Mouse (Mus musculus) sigmoid colon, adult 10 weeks (tissue): Measurements from ENCODE around the gene Cd59a. TPM values are rescaled to one million over a fixed set of nuclear protein-coding genes. Genes with fewer than 3 reads are reported as not detected.

Source experiments
- polyA plus RNA-seq: library from polyadenylated mRNA; stranded (reverse); fragments of 350-450 nt; fragmentation: Illumina TruSeq; extraction: RNeasy Lipid Tissue Mini Kit (QIAGEN cat#74804); gene quantifications from one replicate; pipeline ENCODE4 v1.2.3, GENCODE M21; 2014; ENCODE audit warnings: low read depth, low replicate concordance

Gene Cd59a
- polyA plus RNA-seq, result 44.4 TPM

DNA sequence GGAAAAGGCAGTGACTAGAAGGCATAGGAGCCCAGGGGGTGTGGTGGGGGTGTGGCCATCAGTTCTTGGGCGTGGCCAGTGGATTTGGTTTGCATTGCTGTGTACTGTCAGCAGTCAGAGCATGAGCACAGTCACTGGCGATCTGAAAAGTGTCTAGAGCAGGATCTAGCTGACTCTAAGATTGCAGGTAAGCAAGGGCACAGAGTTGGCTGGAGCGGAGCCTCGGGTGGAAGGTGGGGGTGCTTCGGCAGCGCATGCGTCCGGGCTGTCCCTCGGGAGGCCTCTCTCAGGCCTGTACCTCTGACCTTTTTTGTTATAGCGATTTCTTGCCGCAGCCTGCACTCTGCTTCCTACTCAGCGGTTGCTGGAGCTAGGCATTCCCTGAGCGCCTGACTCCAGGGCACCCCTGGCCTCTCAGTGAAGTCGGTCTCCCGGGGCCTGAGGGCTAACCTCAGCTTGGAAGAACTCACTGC lies at the start of gene Cd59a:
Gene Cd59a (plus strand): TSS at position 61 of the 473 bp plus-strand sequence.

DNA sequence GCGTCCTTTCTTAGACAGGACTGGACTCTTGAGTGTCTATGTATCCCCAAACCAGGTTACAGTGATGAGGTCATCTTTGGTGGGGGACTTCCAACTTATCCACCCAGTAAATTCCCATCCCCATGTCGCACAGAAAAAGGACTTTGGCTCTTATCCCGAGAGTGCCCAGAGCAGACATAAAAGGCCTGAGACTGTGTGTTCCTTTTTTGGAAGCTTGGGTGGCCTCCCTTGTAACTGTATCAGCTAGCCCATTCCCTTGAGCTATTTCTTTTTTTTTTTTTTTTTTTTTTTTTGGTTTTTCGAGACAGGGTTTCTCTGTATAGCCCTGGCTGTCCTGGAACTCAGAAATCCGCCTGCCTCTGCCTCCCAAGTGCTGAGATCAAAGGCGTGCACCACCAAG lies 30.1 kb upstream of the Cd59a start, which contains the start of gene Gm10912:
Gene Gm10912 (plus strand): TSS at position 301 of the 400 bp plus-strand sequence.

DNA sequence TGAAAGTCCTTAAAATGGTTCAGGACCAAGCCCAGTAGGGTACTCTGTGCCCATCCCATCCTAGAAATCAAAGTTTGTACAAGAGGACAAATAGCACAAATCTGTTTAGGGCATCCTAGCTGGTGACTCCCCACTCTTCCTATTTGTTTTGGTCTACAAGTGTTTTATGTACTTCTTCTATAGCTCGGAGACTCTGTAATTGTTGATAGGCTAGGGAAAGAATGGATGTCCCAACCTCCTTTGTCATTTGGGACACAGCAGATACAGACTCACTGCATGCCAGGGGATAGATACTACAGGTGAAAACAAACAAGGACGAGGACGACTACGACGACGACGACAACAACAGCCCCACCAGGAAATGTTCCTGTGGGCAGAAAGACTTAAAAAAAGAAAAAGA lies 27.2 kb upstream of the Cd59a start, which contains the start of gene Gm10799:
Gene Gm10799 (minus strand): TSS at position 101 of the 400 bp plus-strand sequence.

DNA sequence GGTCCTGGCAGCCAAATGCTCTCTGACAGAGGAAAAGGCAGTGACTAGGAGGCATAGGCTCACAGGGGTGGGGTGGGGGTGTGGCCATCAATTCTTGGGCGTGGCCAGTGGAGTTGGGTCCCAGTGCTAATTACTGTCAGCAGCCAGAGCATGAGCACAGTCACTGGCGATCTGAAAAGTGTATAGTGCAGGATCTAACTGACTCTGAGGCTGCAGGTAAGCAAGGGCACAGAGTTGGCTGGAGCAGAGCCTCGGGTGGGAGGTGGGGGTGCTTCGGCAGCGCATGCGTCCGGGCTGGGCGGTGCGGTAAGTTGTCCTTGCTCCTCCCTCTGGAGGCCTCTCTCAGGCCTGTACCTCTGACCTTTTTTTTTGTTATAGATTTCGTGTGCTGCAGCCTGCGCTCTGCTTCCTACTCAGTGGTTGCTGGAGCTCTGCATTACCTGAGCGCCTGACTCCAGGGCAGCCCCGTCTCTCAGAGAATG lies 25.9 kb upstream of the Cd59a start, which contains the start of gene Cd59b:
Gene Cd59b (plus strand): TSS at position 146 of the 482 bp plus-strand sequence.

DNA sequence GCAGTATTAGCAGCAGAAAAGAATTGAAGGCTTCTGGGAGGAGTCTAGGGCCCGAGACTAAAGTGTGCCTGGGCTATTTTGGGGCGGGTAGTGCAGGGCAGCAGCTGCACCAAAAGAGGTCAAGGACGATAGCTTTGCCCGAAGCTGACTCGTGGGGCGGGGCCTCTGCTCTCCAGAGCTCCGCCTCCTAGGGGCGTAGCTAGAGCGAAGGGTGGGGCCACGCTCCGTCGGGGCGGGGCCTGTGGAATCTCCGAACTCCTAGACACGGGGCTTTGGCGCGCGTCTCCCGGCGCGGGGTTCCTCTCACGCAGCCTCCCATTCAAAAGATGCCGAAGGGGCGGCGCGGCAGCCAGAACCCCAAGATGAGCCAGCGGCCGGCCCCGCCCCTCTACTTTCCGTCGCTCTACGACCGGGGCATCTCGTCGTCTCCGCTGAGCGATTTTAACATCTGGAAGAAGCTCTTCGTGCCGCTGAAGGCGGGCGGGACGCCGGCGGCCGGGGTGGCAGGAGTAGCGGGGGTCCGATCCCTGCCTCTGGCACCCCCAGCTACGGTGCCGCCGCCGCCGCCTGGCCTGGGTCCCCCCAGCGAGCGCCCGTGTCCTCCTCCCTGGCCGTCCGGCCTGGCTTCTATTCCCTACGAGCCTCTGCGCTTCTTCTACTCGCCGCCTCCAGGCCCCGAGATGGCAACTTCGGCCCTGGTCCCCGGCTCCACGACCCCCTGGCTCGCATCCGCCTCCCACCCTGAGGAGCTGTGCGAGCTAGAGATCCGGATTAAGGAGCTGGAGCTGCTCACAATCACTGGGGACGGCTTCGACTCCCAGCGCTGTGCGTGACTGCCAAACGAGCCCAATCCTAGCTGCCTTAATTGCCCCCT lies 27.1 kb downstream of the Cd59a start, which contains the start of gene A930018P22Rik:
Gene A930018P22Rik (plus strand): TSS at position 265 of the 874 bp plus-strand sequence.

Other genes starting within 250 kb of the Cd59a start
- gene Lmo2, start 137.8 kb upstream of the Cd59a start, polyA plus RNA-seq, result 21.6 TPM
- gene Fbxo3, start 68.1 kb upstream of the Cd59a start, polyA plus RNA-seq, result 106 TPM
- gene 4931422A03Rik, start 67.4 kb upstream of the Cd59a start, polyA plus RNA-seq, result not detected
- not detected for gene Gm10912, start 30.0 kb upstream of the Cd59a start, polyA plus RNA-seq
- gene Gm10799, start 27.3 kb upstream of the Cd59a start, polyA plus RNA-seq, result not detected
- gene Cd59b, start 26.0 kb upstream of the Cd59a start, polyA plus RNA-seq, result 1.5 TPM
- not detected for gene A930018P22Rik, start 27.0 kb downstream of the Cd59a start, polyA plus RNA-seq